Mouse (Mus musculus): ENCODE measurements around the gene Trabd.
A peak's percentile ranks its signal among the peaks of the same experiment; 100 is the strongest.

GRCm38 (mm10) chr15:89122649-89123366 lies 47.9 kb downstream of the Trabd start, which contains the start of gene Tubgcp6:
- no peak for TF ChIP-seq CTCF (IDR thresholded peaks at IDR 0.05)
- TF ChIP-seq POLR2A (IDR thresholded peaks at IDR 0.05; ENCODE audit: insufficient read depth, low read depth, low read length): peak; percentile 90

Measured in heart, adult 2 months (tissue).